17 mouse cellular contexts compared by ENCODE assay signal in genomic region chr9:53007395-53007794, GRCm38 (mm10).
DNase-seq lines count a peak whose midpoint lies in the region.
"Had no signal": no experiment of that assay in that cellular context is flagged by ENCODE, and none has a peak within 500 bp of the region (broad histone marks: within the 10 kb centered on the region; RNA-seq: fewer than 3 reads in every experiment).

No protein-coding gene starts in this region.

- intact Hi-C loops in left cerebral cortex, postnatal 4 days (cut with DNase I) = no loop called here

- peak; percentile 11 for DNase-seq in left cerebral cortex, postnatal 4 days
- no peak for DNase-seq in left cerebral cortex, adult 8-10 months (ENCODE audit: low spot score in 2 of 2)
- peak; percentile 1 for DNase-seq in lung, postnatal 25 days (ENCODE audit: low spot score)
- no peak for DNase-seq in lung, postnatal 14 days
- DNase-seq in A20 (ENCODE audit: low read depth, low spot score) (peak; percentile 13), MEL-GATA-1-ER (ENCODE audit: extremely low read depth, low read depth) (peak; percentile 89), MN1 (ENCODE audit: low spot score) (no peak)
- no peak for DNase-seq in thymus, postnatal 0 days (ENCODE audit: low spot score)
- DNase-seq: adrenal gland, postnatal 14 days; cerebellum, adult 11-12 months; cerebellum, adult 8-10 months; cerebellum, postnatal 14 days; forebrain, postnatal 0 days; gastrocnemius, postnatal 25 days; heart, adult 18-20 months; heart, postnatal 10 days; heart, postnatal 36 days had no signal

Comparison
In these comparisons a context has a peak if more than half of its experiments do, and no peak if none do; other contexts are left out.
1. DNase-seq: peak in left cerebral cortex, postnatal 4 days (single experiment), lung, postnatal 25 days (single experiment), A20 (single experiment) and MEL-GATA-1-ER (single experiment); none in left cerebral cortex, adult 8-10 months (0 of 2), lung, postnatal 14 days (single experiment), thymus, postnatal 0 days (single experiment) and MN1 (single experiment).